Mouse (Mus musculus): ENCODE data around the gene BC037034. TPM values are rescaled to one million over a fixed set of nuclear protein-coding genes. Genes with fewer than 3 reads are reported as not detected.

Gene BC037034
- total RNA-seq, 2 experiments from 2014 or later: 68.1 to 77.0 TPM

- no peak for TF ChIP-seq CTCF (conservative IDR thresholded peaks at IDR 0.05)
- DNase-seq (ENCODE audit: low spot score in 2 of 2): peak in 1 of 2 experiments; percentile 26
- no peak overlapping the region for H3K27ac ChIP-seq
- H3K4me3 ChIP-seq: no peak overlapping the region
Measured at GRCm38 (mm10) chr5:138258542-138258941, 5.3 kb downstream of the BC037034 start.

- TF ChIP-seq CTCF (conservative IDR thresholded peaks at IDR 0.05): no peak
- H3K27ac ChIP-seq: no peak overlapping the region
- DNase-seq (ENCODE audit: low spot score in 2 of 2): no peak
- no peak overlapping the region for H3K4me3 ChIP-seq
Measured at GRCm38 (mm10) chr5:138258078-138258477, 5.8 kb downstream of the BC037034 start.

DNA sequence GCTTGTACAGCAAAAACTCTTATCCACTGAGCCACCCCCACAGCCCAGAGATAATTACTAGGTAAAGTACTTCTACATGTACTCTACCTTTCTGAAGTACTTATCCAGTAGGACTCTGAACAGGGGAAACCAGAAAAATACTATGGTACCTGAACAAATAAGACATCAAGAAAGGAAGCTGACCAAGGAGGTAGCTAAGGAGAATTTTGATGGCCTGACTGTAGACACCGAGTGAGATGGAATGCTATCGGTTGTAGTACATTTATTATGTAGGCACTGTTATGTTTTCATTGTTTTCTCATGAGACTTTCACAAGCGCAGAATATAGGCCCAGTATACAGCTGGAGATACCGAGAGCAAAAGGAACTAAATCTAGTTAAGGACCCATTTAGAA lies 6.3 kb downstream of the BC037034 start:
- Histone ChIP-seq H3K4me3 (no peak overlapping the region), H3K27ac (no peak overlapping the region)
- no peak for DNase-seq (ENCODE audit: low spot score in 2 of 2)
- no peak for TF ChIP-seq CTCF (conservative IDR thresholded peaks at IDR 0.05)

DNA sequence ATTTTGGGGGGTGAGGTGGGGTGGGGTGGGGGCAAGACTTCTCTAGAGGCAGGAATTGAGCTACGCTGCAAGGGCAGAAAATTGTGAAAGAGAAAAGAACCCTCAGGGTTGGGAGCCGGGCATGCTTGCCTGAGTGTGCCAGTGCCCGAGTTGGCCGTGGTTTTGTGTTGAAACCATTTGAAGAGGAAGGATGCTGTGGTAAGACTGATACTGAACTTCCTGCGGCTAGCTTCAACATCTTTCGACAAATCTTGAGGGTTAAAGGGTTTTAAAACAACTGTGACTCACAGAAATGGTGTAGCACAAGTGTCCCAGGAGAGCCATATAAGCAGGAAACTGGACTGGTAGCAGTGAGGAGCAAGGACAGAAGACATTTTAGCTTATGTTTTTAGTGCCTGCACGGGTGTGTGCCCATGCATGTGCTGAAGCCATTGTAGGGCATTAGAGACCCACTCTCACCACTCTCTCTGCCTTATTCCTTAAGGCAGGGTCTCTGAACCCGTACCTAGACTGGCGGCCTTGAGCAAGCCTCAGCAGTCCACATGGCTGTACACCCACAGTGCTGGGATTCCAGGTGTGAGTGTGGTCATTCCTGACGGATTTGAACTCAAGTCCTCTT lies 6.8 kb downstream of the BC037034 start:
- no peak for TF ChIP-seq CTCF (conservative IDR thresholded peaks at IDR 0.05)
- Histone ChIP-seq H3K27ac (no peak overlapping the region), H3K4me3 (no peak overlapping the region)
- no peak for DNase-seq (ENCODE audit: low spot score in 2 of 2)

GRCm38 (mm10) chr5:138256094-138256467 lies 7.8 kb downstream of the BC037034 start:
- H3K27ac ChIP-seq: peak overlapping the region; percentile 93
- peak in 1 of 2 experiments; percentile 23 for DNase-seq (ENCODE audit: low spot score in 2 of 2)
- no peak for TF ChIP-seq CTCF (conservative IDR thresholded peaks at IDR 0.05)
- peak overlapping the region; percentile 95 for H3K4me3 ChIP-seq

- peak; percentile 91 to 97 for DNase-seq (ENCODE audit: low spot score in 2 of 2)
- peak; percentile 22 for TF ChIP-seq CTCF (conservative IDR thresholded peaks at IDR 0.05)
- H3K27ac ChIP-seq: peak within 1 kb of the TSS; percentile 93
- peak within 1 kb of the TSS; percentile 95 for H3K4me3 ChIP-seq
Measured at GRCm38 (mm10) chr5:138255353-138256093, 8.3 kb downstream of the BC037034 start, which contains the start of gene Lamtor4. Gene Lamtor4 (plus strand): TSS chr5:138255482.

GRCm38 (mm10) chr5:138253061-138253460 lies 10.8 kb downstream of the BC037034 start:
- Histone ChIP-seq H3K4me3 (no peak overlapping the region), H3K27ac (no peak overlapping the region)
- no peak; the same call in 1 of the 2 replicates for TF ChIP-seq CTCF (conservative IDR thresholded peaks at IDR 0.05)
- no peak for DNase-seq (ENCODE audit: low spot score in 2 of 2)

- TF ChIP-seq CTCF (conservative IDR thresholded peaks at IDR 0.05): no peak
- Histone ChIP-seq H3K4me3 (no peak overlapping the region), H3K27ac (no peak overlapping the region)
- no peak for DNase-seq (ENCODE audit: low spot score in 2 of 2)
Measured at GRCm38 (mm10) chr5:138251144-138251543, 12.7 kb downstream of the BC037034 start.

DNA sequence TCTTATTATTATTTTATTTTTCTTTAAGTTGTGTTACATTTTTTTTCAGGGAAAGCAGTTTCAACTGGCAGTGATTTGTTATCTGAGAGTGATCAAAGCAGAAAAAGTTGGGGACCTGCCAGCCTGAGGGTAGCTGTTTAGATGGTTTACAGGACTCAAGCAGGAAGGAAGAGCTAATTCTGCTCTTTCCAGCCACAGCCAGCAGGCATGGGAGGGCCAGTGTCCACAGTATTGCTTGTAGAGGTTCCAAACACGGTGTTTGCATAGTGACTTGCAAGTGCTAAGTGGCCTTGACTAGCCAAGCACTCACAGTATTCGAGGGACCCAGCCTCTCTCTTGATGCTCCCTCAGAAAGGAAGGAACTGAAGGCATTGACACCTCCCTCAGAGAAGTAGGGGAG lies 22.3 kb downstream of the BC037034 start:
- Histone ChIP-seq H3K27ac (no peak overlapping the region), H3K4me3 (no peak overlapping the region)
- no peak for DNase-seq (ENCODE audit: low spot score in 2 of 2)
- no peak for TF ChIP-seq CTCF (conservative IDR thresholded peaks at IDR 0.05)

DNA sequence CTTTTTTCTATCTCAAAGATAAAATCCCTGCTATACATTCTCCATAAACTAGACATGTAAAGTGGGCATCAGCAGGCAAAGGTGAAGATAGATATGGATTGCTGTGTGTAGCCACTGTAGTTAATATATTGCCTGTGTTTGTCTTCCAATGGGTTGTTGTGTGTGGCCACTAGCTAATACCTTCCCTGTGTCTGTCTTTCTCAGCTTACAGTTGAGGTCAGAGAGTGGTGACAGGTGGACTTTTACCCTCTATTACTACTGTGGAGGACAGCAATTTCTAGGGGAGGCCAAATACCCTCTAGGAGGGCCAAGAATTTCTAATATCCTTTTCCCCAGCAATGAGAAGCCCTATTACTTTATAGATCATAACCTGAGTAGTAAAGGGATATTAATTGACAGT lies 29.6 kb downstream of the BC037034 start:
- Histone ChIP-seq H3K27ac (no peak overlapping the region), H3K4me3 (no peak overlapping the region)
- no peak for DNase-seq (ENCODE audit: low spot score in 2 of 2)
- no peak for TF ChIP-seq CTCF (conservative IDR thresholded peaks at IDR 0.05)

DNA sequence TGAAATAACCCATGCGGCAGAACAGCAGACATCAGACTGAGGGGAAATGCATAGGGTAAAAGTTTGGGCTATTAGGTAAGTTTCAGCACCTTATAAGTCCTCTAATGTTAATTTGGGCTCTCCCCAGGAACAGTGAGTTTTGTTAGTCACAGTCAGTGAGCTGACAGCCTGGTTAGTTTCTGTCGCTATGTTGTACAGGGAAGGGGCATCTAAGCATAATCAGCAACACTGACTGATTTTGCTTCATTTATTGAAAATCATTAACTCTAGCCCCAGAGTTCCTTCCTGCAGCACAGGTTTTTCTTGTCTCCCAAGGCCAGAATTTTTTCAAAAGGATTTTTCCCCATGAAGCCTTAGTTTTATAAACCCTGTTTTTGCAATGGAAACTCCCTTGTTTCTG lies 30.1 kb downstream of the BC037034 start:
- no peak for DNase-seq (ENCODE audit: low spot score in 2 of 2)
- Histone ChIP-seq H3K27ac (no peak overlapping the region), H3K4me3 (no peak overlapping the region)
- TF ChIP-seq CTCF (conservative IDR thresholded peaks at IDR 0.05): no peak

DNA sequence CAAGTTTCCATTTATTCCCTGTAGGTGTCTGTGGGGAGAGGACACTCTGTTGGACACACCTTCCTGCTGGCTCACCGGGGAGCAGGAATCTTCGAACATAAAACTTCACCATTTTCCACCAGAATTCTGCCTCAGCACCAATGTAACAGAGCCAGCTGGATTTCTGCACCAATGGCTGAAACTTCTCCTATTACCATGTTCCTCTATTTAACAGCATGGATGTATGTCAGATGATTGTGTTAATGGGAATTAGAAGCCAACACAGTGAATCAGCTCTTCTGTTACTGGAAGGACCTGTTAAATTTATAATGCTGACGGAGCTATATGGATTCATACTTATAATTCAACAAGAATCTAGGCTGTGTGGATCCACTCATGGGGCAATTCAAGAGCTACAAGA lies 34.3 kb downstream of the BC037034 start:
- H3K4me3 ChIP-seq: no peak overlapping the region
- no peak overlapping the region for H3K27ac ChIP-seq
- DNase-seq (ENCODE audit: low spot score in 2 of 2): no peak
- no peak for TF ChIP-seq CTCF (conservative IDR thresholded peaks at IDR 0.05)

DNA sequence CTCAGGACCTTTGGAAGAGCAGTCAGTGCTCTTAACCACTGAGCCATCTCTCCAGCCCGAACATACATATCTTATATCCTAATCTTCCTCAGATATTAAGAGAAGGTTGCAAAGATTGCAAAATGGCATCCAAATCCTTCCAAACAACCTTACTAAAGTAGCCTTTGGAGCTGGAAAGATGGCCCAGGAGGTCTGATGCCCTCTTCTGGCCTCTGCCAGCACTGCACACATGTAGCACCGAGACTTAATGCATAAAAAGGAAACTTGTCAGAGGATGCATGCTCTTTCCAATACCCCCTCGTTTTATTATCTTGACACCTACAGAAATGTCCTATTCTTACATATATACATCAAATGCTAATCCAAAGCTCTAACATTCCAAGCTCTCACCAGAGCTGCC lies 35.8 kb downstream of the BC037034 start:
- peak; percentile 74 for TF ChIP-seq CTCF (conservative IDR thresholded peaks at IDR 0.05)
- no peak for DNase-seq (ENCODE audit: low spot score in 2 of 2)
- no peak overlapping the region for H3K4me3 ChIP-seq
- no peak overlapping the region for H3K27ac ChIP-seq

- Histone ChIP-seq H3K27ac (no peak overlapping the region), H3K4me3 (no peak overlapping the region)
- TF ChIP-seq CTCF (conservative IDR thresholded peaks at IDR 0.05): no peak
- no peak for DNase-seq (ENCODE audit: low spot score in 2 of 2)
Measured at GRCm38 (mm10) chr5:138227367-138227766, 36.5 kb downstream of the BC037034 start.
